Mouse (Mus musculus): ENCODE measurements around the gene Nckap1. TPM values are rescaled to one million over a fixed set of nuclear protein-coding genes. Genes with fewer than 3 reads are reported as not detected.

Nckap1 gene
- polyA plus RNA-seq, 1 experiment from 2014 or later: 70.3 TPM

DNA sequence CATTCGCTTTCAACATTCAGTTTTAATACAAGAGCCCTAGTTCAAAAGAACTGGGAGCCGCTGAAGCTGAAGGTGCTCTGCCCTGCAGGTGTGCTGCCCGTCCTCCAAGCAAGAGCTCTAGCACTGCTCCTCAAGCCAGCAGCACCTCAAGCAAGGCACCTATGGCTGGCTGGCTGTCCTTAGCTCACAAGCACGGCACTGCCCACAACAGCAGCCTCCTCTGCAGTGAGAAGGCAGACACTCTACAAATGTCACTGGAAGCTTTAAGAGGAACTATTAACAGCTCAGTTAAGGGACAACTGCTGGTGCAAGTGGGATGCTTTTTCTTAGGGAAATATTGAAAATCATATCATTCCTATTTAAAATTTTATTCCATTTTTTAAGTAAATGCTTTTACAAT, 10.5 kb downstream of the Nckap1 start:
- Histone ChIP-seq H3K27me3 (ENCODE audit: control insufficient read depth, insufficient read depth, low read length) (no peaks in the 10 kb centered on the region), H3K4me3 (ENCODE audit: low read depth, low read length) (no peak overlapping the region), H3K9ac (ENCODE audit: low read depth, low read length) (no peak overlapping the region), H3K9me3 (ENCODE audit: control insufficient read depth, low read length) (no peaks in the 10 kb centered on the region), H3K4me2 (replicated peaks; ENCODE audit: low read depth, low read length) (no peak overlapping the region), H3K4me1 (replicated peaks; ENCODE audit: control insufficient read depth, insufficient read depth, low read length) (no peaks in the 10 kb centered on the region), H3K36me3 (ENCODE audit: control insufficient read depth, insufficient read depth, low read length) (no peaks in the 10 kb centered on the region), H3K27ac (ENCODE audit: low read depth, low read length) (no peak overlapping the region)
- ATAC-seq (ENCODE audit: low FRiP score): no peak
- 81% methylated on average over 4 of the region's 4 CpGs for WGBS
- DNase-seq (ENCODE audit: low spot score): no peak

- 93% methylated on average over 4 of the region's 4 CpGs for WGBS
- DNase-seq (ENCODE audit: low spot score): no peak
- Histone ChIP-seq H3K4me1 (replicated peaks; ENCODE audit: control insufficient read depth, insufficient read depth, low read length) (no peaks in the 10 kb centered on the region), H3K9ac (ENCODE audit: low read depth, low read length) (no peak overlapping the region), H3K9me3 (ENCODE audit: control insufficient read depth, low read length) (no peaks in the 10 kb centered on the region), H3K4me2 (replicated peaks; ENCODE audit: low read depth, low read length) (no peak overlapping the region), H3K27me3 (ENCODE audit: control insufficient read depth, insufficient read depth, low read length) (no peaks in the 10 kb centered on the region), H3K36me3 (ENCODE audit: control insufficient read depth, insufficient read depth, low read length) (no peaks in the 10 kb centered on the region), H3K27ac (ENCODE audit: low read depth, low read length) (no peak overlapping the region), H3K4me3 (ENCODE audit: low read depth, low read length) (no peak overlapping the region)
- no peak for ATAC-seq (ENCODE audit: low FRiP score)
Observed at GRCm38 (mm10) chr2:80567411-80567810, 13.8 kb downstream of the Nckap1 start.

- H3K27me3 ChIP-seq (ENCODE audit: control insufficient read depth, insufficient read depth, low read length): no peaks in the 10 kb centered on the region
- no peak overlapping the region for H3K9ac ChIP-seq (ENCODE audit: low read depth, low read length)
- no peak for ATAC-seq (ENCODE audit: low FRiP score)
- H3K4me2 ChIP-seq (replicated peaks; ENCODE audit: low read depth, low read length): no peak overlapping the region
- no peaks in the 10 kb centered on the region for H3K4me1 ChIP-seq (replicated peaks; ENCODE audit: control insufficient read depth, insufficient read depth, low read length)
- no peaks in the 10 kb centered on the region for H3K36me3 ChIP-seq (ENCODE audit: control insufficient read depth, insufficient read depth, low read length)
- no peak overlapping the region for H3K27ac ChIP-seq (ENCODE audit: low read depth, low read length)
- no peaks in the 10 kb centered on the region for H3K9me3 ChIP-seq (ENCODE audit: control insufficient read depth, low read length)
- DNase-seq (ENCODE audit: low spot score): no peak
- no peak overlapping the region for H3K4me3 ChIP-seq (ENCODE audit: low read depth, low read length)
Observed at GRCm38 (mm10) chr2:80562253-80562652, 18.9 kb downstream of the Nckap1 start.

- 91% methylated on average over 3 of the region's 3 CpGs for WGBS
- no peaks in the 10 kb centered on the region for H3K4me1 ChIP-seq (replicated peaks; ENCODE audit: control insufficient read depth, insufficient read depth, low read length)
- H3K4me2 ChIP-seq (replicated peaks; ENCODE audit: low read depth, low read length): no peak overlapping the region
- no peak overlapping the region for H3K9ac ChIP-seq (ENCODE audit: low read depth, low read length)
- H3K4me3 ChIP-seq (ENCODE audit: low read depth, low read length): no peak overlapping the region
- ATAC-seq (ENCODE audit: low FRiP score) (no peak), DNase-seq (ENCODE audit: low spot score) (no peak)
- no peaks in the 10 kb centered on the region for H3K27me3 ChIP-seq (ENCODE audit: control insufficient read depth, insufficient read depth, low read length)
- no peak overlapping the region for H3K27ac ChIP-seq (ENCODE audit: low read depth, low read length)
- no peaks in the 10 kb centered on the region for H3K36me3 ChIP-seq (ENCODE audit: control insufficient read depth, insufficient read depth, low read length)
- no peaks in the 10 kb centered on the region for H3K9me3 ChIP-seq (ENCODE audit: control insufficient read depth, low read length)
Observed at GRCm38 (mm10) chr2:80561478-80561877, 19.7 kb downstream of the Nckap1 start.

DNA sequence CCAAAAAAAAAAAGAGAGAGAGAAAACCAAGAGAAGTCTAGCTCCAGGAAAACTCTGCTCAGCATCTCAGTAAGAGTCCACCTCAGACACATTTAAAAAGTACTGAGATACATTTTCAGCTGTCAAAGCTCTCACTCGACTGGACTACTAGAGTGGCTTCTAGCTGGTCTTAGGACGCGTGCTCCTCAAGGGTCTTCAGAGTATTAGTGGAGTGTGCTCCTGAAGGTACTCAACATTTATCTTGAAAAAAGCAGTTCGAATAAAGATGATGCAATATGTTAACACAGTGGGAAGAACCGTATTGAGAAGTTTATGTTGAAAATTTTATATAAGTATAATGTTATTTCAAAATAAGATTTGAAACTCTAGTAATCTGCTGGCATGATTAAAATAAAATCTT, 20.4 kb downstream of the Nckap1 start:
- 90% methylated on average over 5 of the region's 5 CpGs for WGBS

DNA sequence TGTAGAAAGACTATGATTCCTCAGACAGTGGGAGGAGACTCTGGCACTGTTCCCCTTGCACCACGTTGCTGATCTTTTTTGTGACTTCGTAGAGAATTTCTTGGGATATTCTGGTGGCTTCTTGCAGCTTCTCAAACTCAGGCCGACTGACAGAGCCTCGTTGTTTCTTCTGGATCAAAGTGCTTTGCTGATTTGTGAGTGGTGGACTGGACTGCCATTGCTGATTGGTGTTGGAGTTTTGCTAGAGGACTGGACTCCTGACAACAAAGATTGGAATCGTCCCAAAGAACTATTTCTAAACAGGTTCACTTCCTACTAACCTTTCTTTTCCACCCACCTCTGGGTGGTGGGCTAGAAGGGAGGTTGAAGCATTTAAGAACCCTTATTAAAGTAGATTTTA, 21.5 kb downstream of the Nckap1 start:
- Histone ChIP-seq H3K27me3 (ENCODE audit: control insufficient read depth, insufficient read depth, low read length) (no peaks in the 10 kb centered on the region), H3K9ac (ENCODE audit: low read depth, low read length) (no peak overlapping the region), H3K9me3 (ENCODE audit: control insufficient read depth, low read length) (no peaks in the 10 kb centered on the region), H3K4me1 (replicated peaks; ENCODE audit: control insufficient read depth, insufficient read depth, low read length) (no peaks in the 10 kb centered on the region), H3K4me3 (ENCODE audit: low read depth, low read length) (no peak overlapping the region), H3K36me3 (ENCODE audit: control insufficient read depth, insufficient read depth, low read length) (no peaks in the 10 kb centered on the region), H3K4me2 (replicated peaks; ENCODE audit: low read depth, low read length) (no peak overlapping the region), H3K27ac (ENCODE audit: low read depth, low read length) (no peak overlapping the region)
- 90% methylated on average over 5 of the region's 5 CpGs for WGBS
- no peak for ATAC-seq (ENCODE audit: low FRiP score)
- DNase-seq (ENCODE audit: low spot score): no peak

More for the DNA sequence above, 20.4 kb downstream of the Nckap1 start:
- H3K4me2 ChIP-seq (replicated peaks; ENCODE audit: low read depth, low read length): no peak overlapping the region
- H3K4me1 ChIP-seq (replicated peaks; ENCODE audit: control insufficient read depth, insufficient read depth, low read length): no peaks in the 10 kb centered on the region
- DNase-seq (ENCODE audit: low spot score): no peak
- no peaks in the 10 kb centered on the region for H3K36me3 ChIP-seq (ENCODE audit: control insufficient read depth, insufficient read depth, low read length)
- ATAC-seq (ENCODE audit: low FRiP score): no peak
- no peak overlapping the region for H3K9ac ChIP-seq (ENCODE audit: low read depth, low read length)
- no peak overlapping the region for H3K27ac ChIP-seq (ENCODE audit: low read depth, low read length)
- no peaks in the 10 kb centered on the region for H3K9me3 ChIP-seq (ENCODE audit: control insufficient read depth, low read length)
- no peaks in the 10 kb centered on the region for H3K27me3 ChIP-seq (ENCODE audit: control insufficient read depth, insufficient read depth, low read length)
- no peak overlapping the region for H3K4me3 ChIP-seq (ENCODE audit: low read depth, low read length)

DNA sequence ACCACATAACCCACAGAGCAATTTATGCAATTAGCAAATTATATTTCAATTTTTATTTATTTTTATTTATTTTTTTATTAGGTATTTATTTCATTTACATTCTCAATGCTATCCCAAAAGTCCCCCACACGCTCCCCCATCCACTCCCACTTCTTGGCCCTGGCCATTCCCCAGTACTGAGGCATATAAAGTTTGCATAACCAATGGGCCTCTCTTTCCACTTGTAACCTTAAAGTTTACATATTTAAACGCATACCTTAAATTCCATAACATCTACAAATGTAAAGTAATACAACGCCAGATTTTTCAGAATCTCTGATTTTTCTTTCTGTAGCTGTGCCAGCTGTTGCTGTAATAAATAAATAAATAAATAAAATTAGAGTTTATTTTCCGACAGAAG, 26.7 kb downstream of the Nckap1 start:
- Histone ChIP-seq H3K36me3 (ENCODE audit: control insufficient read depth, insufficient read depth, low read length) (0 out of 2 replicates have a peak, but pooled peaks cover 5% of the 10 kb centered on the region), H3K4me2 (replicated peaks; ENCODE audit: low read depth, low read length) (no peak overlapping the region), H3K27me3 (ENCODE audit: control insufficient read depth, insufficient read depth, low read length) (no peaks in the 10 kb centered on the region), H3K9ac (ENCODE audit: low read depth, low read length) (no peak overlapping the region), H3K4me3 (ENCODE audit: low read depth, low read length) (no peak overlapping the region), H3K9me3 (ENCODE audit: control insufficient read depth, low read length) (no peaks in the 10 kb centered on the region), H3K27ac (ENCODE audit: low read depth, low read length) (no peak overlapping the region), H3K4me1 (replicated peaks; ENCODE audit: control insufficient read depth, insufficient read depth, low read length) (no peaks in the 10 kb centered on the region)
- DNase-seq (ENCODE audit: low spot score): no peak
- 92% methylated on average over 4 of the region's 4 CpGs for WGBS
- no peak for ATAC-seq (ENCODE audit: low FRiP score)

GRCm38 (mm10) chr2:80549704-80550103, 31.5 kb downstream of the Nckap1 start:
- Histone ChIP-seq H3K9ac (ENCODE audit: low read depth, low read length) (no peak overlapping the region), H3K9me3 (ENCODE audit: control insufficient read depth, low read length) (no peaks in the 10 kb centered on the region), H3K36me3 (ENCODE audit: control insufficient read depth, insufficient read depth, low read length) (0 out of 2 replicates have a peak, but pooled peaks cover 5% of the 10 kb centered on the region), H3K27me3 (ENCODE audit: control insufficient read depth, insufficient read depth, low read length) (no peaks in the 10 kb centered on the region), H3K27ac (ENCODE audit: low read depth, low read length) (no peak overlapping the region), H3K4me1 (replicated peaks; ENCODE audit: control insufficient read depth, insufficient read depth, low read length) (no peaks in the 10 kb centered on the region), H3K4me3 (ENCODE audit: low read depth, low read length) (no peak overlapping the region), H3K4me2 (replicated peaks; ENCODE audit: low read depth, low read length) (no peak overlapping the region)
- DNase-seq (ENCODE audit: low spot score): no peak
- 88% methylated on average over 4 of the region's 4 CpGs for WGBS
- ATAC-seq (ENCODE audit: low FRiP score): no peak

- Histone ChIP-seq H3K4me2 (replicated peaks; ENCODE audit: low read depth, low read length) (no peak overlapping the region), H3K9me3 (ENCODE audit: control insufficient read depth, low read length) (no peaks in the 10 kb centered on the region), H3K36me3 (ENCODE audit: control insufficient read depth, insufficient read depth, low read length) (0 out of 2 replicates have a peak, but pooled peaks cover 5% of the 10 kb centered on the region), H3K4me3 (ENCODE audit: low read depth, low read length) (no peak overlapping the region), H3K9ac (ENCODE audit: low read depth, low read length) (no peak overlapping the region), H3K27me3 (ENCODE audit: control insufficient read depth, insufficient read depth, low read length) (no peaks in the 10 kb centered on the region), H3K4me1 (replicated peaks; ENCODE audit: control insufficient read depth, insufficient read depth, low read length) (no peaks in the 10 kb centered on the region), H3K27ac (ENCODE audit: low read depth, low read length) (no peak overlapping the region)
- WGBS: 89% methylated on average over 1 of the region's 1 CpGs
- DNase-seq (ENCODE audit: low spot score): no peak
- no peak for ATAC-seq (ENCODE audit: low FRiP score)
Observed at GRCm38 (mm10) chr2:80547901-80548300, 33.3 kb downstream of the Nckap1 start.

Data from hindbrain, embryonic 11.5 days (tissue).